Mouse (Mus musculus): ENCODE results near the gene Olfr98. TPM values are rescaled to one million over a fixed set of nuclear protein-coding genes. Genes with fewer than 3 reads are reported as not detected.
A peak's percentile ranks its signal among the peaks of the same experiment; 100 is the strongest.

Gene Olfr98
- not detected in 2 replicates for polyA plus RNA-seq (2014; fragmentation: Nextera tagmentation; extraction: Ambion mirVana)

- 71% methylated on average over 1 of the region's 1 CpGs for WGBS
- ATAC-seq (ENCODE audit: low read depth), result no peak
- H3K36me3 ChIP-seq (ENCODE audit: control insufficient read depth, insufficient read depth, low read length), result no peaks in the 10 kb centered on the region
- H3K9me3 ChIP-seq (ENCODE audit: control insufficient read depth, low read length), result no peaks in the 10 kb centered on the region
- no peak within 1 kb of the TSS for H3K4me3 ChIP-seq (ENCODE audit: low read depth, low read length)
- no peak within 1 kb of the TSS for H3K4me2 ChIP-seq (ENCODE audit: low read depth, low read length)
- no peak within 1 kb of the TSS for H3K27ac ChIP-seq (replicated peaks; ENCODE audit: low read depth, low read length)
- no peak within 1 kb of the TSS for H3K9ac ChIP-seq (ENCODE audit: low read depth, low read length)
- DNase-seq (ENCODE audit: low spot score), result no peak
- no peaks in the 10 kb centered on the region for H3K4me1 ChIP-seq (ENCODE audit: control insufficient read depth, insufficient read depth, low read length)
- H3K27me3 ChIP-seq (replicated peaks; ENCODE audit: control insufficient read depth, insufficient read depth, low read length), result no peaks in the 10 kb centered on the region
Measured at GRCm38 (mm10) chr17:37263626-37264025, at the start of gene Olfr98. Gene Olfr98 (minus strand): TSS chr17:37263749.

- Histone ChIP-seq H3K9me3 (ENCODE audit: control insufficient read depth, low read length) (no peaks in the 10 kb centered on the region), H3K9ac (ENCODE audit: low read depth, low read length) (no peak overlapping the region), H3K4me2 (ENCODE audit: low read depth, low read length) (no peak overlapping the region), H3K27ac (replicated peaks; ENCODE audit: low read depth, low read length) (no peak overlapping the region), H3K4me1 (ENCODE audit: control insufficient read depth, insufficient read depth, low read length) (no peaks in the 10 kb centered on the region), H3K27me3 (replicated peaks; ENCODE audit: control insufficient read depth, insufficient read depth, low read length) (no peaks in the 10 kb centered on the region), H3K36me3 (ENCODE audit: control insufficient read depth, insufficient read depth, low read length) (no peaks in the 10 kb centered on the region), H3K4me3 (ENCODE audit: low read depth, low read length) (no peak overlapping the region)
- WGBS, result 41% methylated on average over 2 of the region's 2 CpGs
- DNase-seq (ENCODE audit: low spot score) (no peak), ATAC-seq (ENCODE audit: low read depth) (no peak)
Measured at GRCm38 (mm10) chr17:37310146-37310699, 46.7 kb upstream of the Olfr98 start.

DNA sequence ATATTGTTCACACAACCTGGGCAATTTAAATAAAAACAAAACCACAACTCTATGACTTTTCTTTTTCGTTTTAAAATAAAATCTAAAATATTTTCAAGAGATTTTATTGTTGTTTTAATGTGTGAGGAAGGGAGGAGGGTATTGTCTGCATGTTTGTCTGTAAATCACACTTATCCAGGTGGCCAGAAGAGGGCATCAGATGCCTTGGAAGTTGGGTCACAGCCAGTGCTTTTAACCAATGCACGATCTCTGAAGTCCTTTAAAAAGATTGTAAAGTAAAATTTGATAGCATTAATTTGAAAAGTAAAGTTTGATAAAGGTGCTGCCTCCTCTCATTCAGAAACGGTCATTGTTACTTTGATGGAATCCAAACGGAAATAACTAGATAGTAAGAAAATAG lies 44.9 kb upstream of the Olfr98 start:
- H3K4me3 ChIP-seq (ENCODE audit: low read depth, low read length), result no peak overlapping the region
- no peak overlapping the region for H3K4me2 ChIP-seq (ENCODE audit: low read depth, low read length)
- H3K27ac ChIP-seq (replicated peaks; ENCODE audit: low read depth, low read length), result no peak overlapping the region
- WGBS, result 39% methylated on average over 4 of the region's 4 CpGs
- no peak overlapping the region for H3K9ac ChIP-seq (ENCODE audit: low read depth, low read length)
- H3K27me3 ChIP-seq (replicated peaks; ENCODE audit: control insufficient read depth, insufficient read depth, low read length), result no peaks in the 10 kb centered on the region
- no peak for ATAC-seq (ENCODE audit: low read depth)
- no peaks in the 10 kb centered on the region for H3K4me1 ChIP-seq (ENCODE audit: control insufficient read depth, insufficient read depth, low read length)
- DNase-seq (ENCODE audit: low spot score), result no peak
- H3K36me3 ChIP-seq (ENCODE audit: control insufficient read depth, insufficient read depth, low read length), result no peaks in the 10 kb centered on the region
- no peaks in the 10 kb centered on the region for H3K9me3 ChIP-seq (ENCODE audit: control insufficient read depth, low read length)

DNA sequence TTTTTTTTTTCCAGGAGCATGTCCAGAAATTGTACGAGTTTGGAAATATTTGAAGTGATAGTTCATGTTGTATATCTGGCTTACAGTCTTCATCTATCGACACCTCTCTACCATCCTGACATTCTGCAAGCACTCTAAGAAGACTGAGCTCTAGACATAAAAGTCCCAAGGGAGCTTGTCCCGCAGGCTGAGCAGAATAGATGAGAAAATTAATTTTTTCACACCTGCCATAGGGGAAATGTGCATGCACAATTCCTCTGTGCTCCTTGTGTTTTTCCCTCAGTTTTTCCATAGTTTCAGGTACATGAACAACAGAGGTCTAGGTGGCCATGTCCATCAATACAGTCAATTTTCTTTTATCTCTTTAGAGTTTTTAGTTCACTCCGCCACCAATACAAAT lies 40.7 kb upstream of the Olfr98 start, which contains the start of gene Olfr101:
TSS of gene Olfr101 (minus strand) at position 101 of the 400 bp plus-strand sequence.
- WGBS, result 81% methylated on average over 4 of the region's 4 CpGs
- H3K4me2 ChIP-seq (ENCODE audit: low read depth, low read length), result no peak within 1 kb of the TSS
- H3K4me3 ChIP-seq (ENCODE audit: low read depth, low read length), result no peak within 1 kb of the TSS
- H3K27ac ChIP-seq (replicated peaks; ENCODE audit: low read depth, low read length), result no peak within 1 kb of the TSS
- no peak within 1 kb of the TSS for H3K9ac ChIP-seq (ENCODE audit: low read depth, low read length)
- ATAC-seq (ENCODE audit: low read depth), result no peak
- no peaks in the 10 kb centered on the region for H3K27me3 ChIP-seq (replicated peaks; ENCODE audit: control insufficient read depth, insufficient read depth, low read length)
- H3K4me1 ChIP-seq (ENCODE audit: control insufficient read depth, insufficient read depth, low read length), result no peaks in the 10 kb centered on the region
- DNase-seq (ENCODE audit: low spot score), result no peak
- no peaks in the 10 kb centered on the region for H3K36me3 ChIP-seq (ENCODE audit: control insufficient read depth, insufficient read depth, low read length)
- H3K9me3 ChIP-seq (ENCODE audit: control insufficient read depth, low read length), result no peaks in the 10 kb centered on the region

- Histone ChIP-seq H3K27me3 (replicated peaks; ENCODE audit: control insufficient read depth, insufficient read depth, low read length) (no peaks in the 10 kb centered on the region), H3K4me1 (ENCODE audit: control insufficient read depth, insufficient read depth, low read length) (no peaks in the 10 kb centered on the region), H3K4me3 (ENCODE audit: low read depth, low read length) (no peak within 1 kb of the TSS), H3K4me2 (ENCODE audit: low read depth, low read length) (no peak within 1 kb of the TSS), H3K9ac (ENCODE audit: low read depth, low read length) (no peak within 1 kb of the TSS), H3K36me3 (ENCODE audit: control insufficient read depth, insufficient read depth, low read length) (no peaks in the 10 kb centered on the region), H3K9me3 (ENCODE audit: control insufficient read depth, low read length) (no peaks in the 10 kb centered on the region), H3K27ac (replicated peaks; ENCODE audit: low read depth, low read length) (no peak within 1 kb of the TSS)
- no peak for DNase-seq (ENCODE audit: low spot score)
- 53% methylated on average over 1 of the region's 1 CpGs for WGBS
- ATAC-seq (ENCODE audit: low read depth), result no peak
Measured at GRCm38 (mm10) chr17:37283360-37283759, 19.8 kb upstream of the Olfr98 start, which contains the start of gene Olfr99. Gene Olfr99 (minus strand): TSS chr17:37283460.

GRCm38 (mm10) chr17:37280331-37280730 lies 16.8 kb upstream of the Olfr98 start:
- Histone ChIP-seq H3K4me1 (ENCODE audit: control insufficient read depth, insufficient read depth, low read length) (no peaks in the 10 kb centered on the region), H3K9ac (ENCODE audit: low read depth, low read length) (no peak overlapping the region), H3K27me3 (replicated peaks; ENCODE audit: control insufficient read depth, insufficient read depth, low read length) (no peaks in the 10 kb centered on the region), H3K9me3 (ENCODE audit: control insufficient read depth, low read length) (no peaks in the 10 kb centered on the region), H3K4me2 (ENCODE audit: low read depth, low read length) (no peak overlapping the region), H3K36me3 (ENCODE audit: control insufficient read depth, insufficient read depth, low read length) (no peaks in the 10 kb centered on the region), H3K27ac (replicated peaks; ENCODE audit: low read depth, low read length) (no peak overlapping the region), H3K4me3 (ENCODE audit: low read depth, low read length) (no peak overlapping the region)
- WGBS, result 67% methylated on average over 1 of the region's 1 CpGs
- no peak for DNase-seq (ENCODE audit: low spot score)
- ATAC-seq (ENCODE audit: low read depth), result no peak

- ATAC-seq (ENCODE audit: low read depth) (no peak), DNase-seq (ENCODE audit: low spot score) (no peak)
- H3K27ac ChIP-seq (replicated peaks; ENCODE audit: low read depth, low read length), result no peak overlapping the region
- no peaks in the 10 kb centered on the region for H3K27me3 ChIP-seq (replicated peaks; ENCODE audit: control insufficient read depth, insufficient read depth, low read length)
- H3K9me3 ChIP-seq (ENCODE audit: control insufficient read depth, low read length), result no peaks in the 10 kb centered on the region
- H3K36me3 ChIP-seq (ENCODE audit: control insufficient read depth, insufficient read depth, low read length), result no peaks in the 10 kb centered on the region
- H3K9ac ChIP-seq (ENCODE audit: low read depth, low read length), result no peak overlapping the region
- no peak overlapping the region for H3K4me2 ChIP-seq (ENCODE audit: low read depth, low read length)
- no peak overlapping the region for H3K4me3 ChIP-seq (ENCODE audit: low read depth, low read length)
- H3K4me1 ChIP-seq (ENCODE audit: control insufficient read depth, insufficient read depth, low read length), result no peaks in the 10 kb centered on the region
Measured at GRCm38 (mm10) chr17:37276573-37276972, 13.0 kb upstream of the Olfr98 start.

DNA sequence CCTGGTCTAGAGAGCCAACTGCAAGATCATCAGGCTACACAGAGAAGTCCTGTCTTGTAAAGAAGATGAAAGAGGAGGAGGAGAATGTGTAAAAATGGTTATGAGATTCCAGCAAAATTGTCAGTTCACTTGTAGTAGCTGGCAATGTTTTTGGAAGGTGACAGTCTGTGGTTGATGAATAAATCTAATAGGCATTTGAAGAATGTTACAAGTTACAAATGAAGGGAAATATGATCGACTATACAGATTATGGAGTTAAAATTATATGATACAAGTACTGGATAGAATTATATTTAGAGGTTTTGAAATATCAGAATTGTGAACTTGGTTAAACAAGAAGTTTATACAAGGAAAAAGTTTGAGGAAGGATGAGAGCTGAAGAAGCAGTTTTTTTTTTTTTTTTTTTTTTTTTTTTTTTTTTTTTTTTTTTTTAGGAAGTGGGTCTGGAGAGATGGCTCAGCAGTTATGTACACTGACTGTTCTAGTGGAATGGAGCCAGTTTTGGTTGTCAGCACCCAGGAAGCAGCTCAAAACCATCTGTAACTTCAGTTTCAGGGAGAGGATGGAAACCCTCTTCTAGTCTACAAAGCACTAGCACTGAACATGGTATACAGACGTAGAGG lies 12.2 kb upstream of the Olfr98 start:
- no peak for ATAC-seq (ENCODE audit: low read depth)
- Histone ChIP-seq H3K27ac (replicated peaks; ENCODE audit: low read depth, low read length) (no peak overlapping the region), H3K9ac (ENCODE audit: low read depth, low read length) (no peak overlapping the region), H3K36me3 (ENCODE audit: control insufficient read depth, insufficient read depth, low read length) (no peaks in the 10 kb centered on the region), H3K4me3 (ENCODE audit: low read depth, low read length) (no peak overlapping the region), H3K4me1 (ENCODE audit: control insufficient read depth, insufficient read depth, low read length) (no peaks in the 10 kb centered on the region), H3K9me3 (ENCODE audit: control insufficient read depth, low read length) (no peaks in the 10 kb centered on the region), H3K4me2 (ENCODE audit: low read depth, low read length) (no peak overlapping the region), H3K27me3 (replicated peaks; ENCODE audit: control insufficient read depth, insufficient read depth, low read length) (no peaks in the 10 kb centered on the region)
- DNase-seq (ENCODE audit: low spot score), result no peak
- WGBS, result 82% methylated on average over 2 of the region's 2 CpGs

GRCm38 (mm10) chr17:37270702-37271092 lies 7.1 kb upstream of the Olfr98 start:
- H3K36me3 ChIP-seq (ENCODE audit: control insufficient read depth, insufficient read depth, low read length), result no peaks in the 10 kb centered on the region
- H3K4me3 ChIP-seq (ENCODE audit: low read depth, low read length), result peak overlapping the region; percentile 53
- WGBS, result 71% methylated on average over 8 of the region's 8 CpGs
- H3K27ac ChIP-seq (replicated peaks; ENCODE audit: low read depth, low read length), result no peak overlapping the region
- ATAC-seq (ENCODE audit: low read depth) (no peak), DNase-seq (ENCODE audit: low spot score) (no peak)
- no peaks in the 10 kb centered on the region for H3K4me1 ChIP-seq (ENCODE audit: control insufficient read depth, insufficient read depth, low read length)
- H3K9me3 ChIP-seq (ENCODE audit: control insufficient read depth, low read length), result no peaks in the 10 kb centered on the region
- peak overlapping the region; percentile 92 for H3K4me2 ChIP-seq (ENCODE audit: low read depth, low read length)
- no peaks in the 10 kb centered on the region for H3K27me3 ChIP-seq (replicated peaks; ENCODE audit: control insufficient read depth, insufficient read depth, low read length)
- H3K9ac ChIP-seq (ENCODE audit: low read depth, low read length), result no peak overlapping the region
